Mouse (Mus musculus): Measurements from ENCODE around the gene 1700025F22Rik. TPM values are rescaled to one million over a fixed set of nuclear protein-coding genes. Genes with fewer than 3 reads are reported as not detected.
A peak's percentile ranks its signal among the peaks of the same experiment; 100 is the strongest.
"Not testable (repeated sequence)": the region's sequence is repeated elsewhere in the genome, so short reads cannot be mapped to it uniquely, and the experiment has no call there.

The 1700025F22Rik gene
- polyA plus RNA-seq (2015; fragmentation: Nextera tagmentation; extraction: Ambion mirVana) = not detected in 2 replicates

DNA sequence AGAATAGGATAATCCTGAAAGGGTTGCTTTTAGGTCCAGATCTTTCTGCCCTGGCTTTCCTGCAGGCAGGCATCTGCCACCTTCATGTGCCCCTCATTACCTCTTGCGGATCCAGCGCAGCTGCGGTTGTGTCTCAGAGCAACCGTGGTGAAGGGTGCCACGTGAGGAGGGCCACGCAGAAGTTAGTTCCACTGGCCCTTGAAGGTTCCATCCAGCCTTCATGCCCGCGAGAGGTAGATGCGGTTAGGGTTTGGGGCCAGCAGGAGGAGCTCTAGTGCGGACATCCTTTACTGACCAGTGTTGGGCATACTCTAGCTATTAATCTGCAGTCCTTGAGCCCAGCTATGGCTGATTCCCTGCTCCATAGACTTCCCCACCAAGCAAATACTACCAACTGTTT is at the start of gene 1700025F22Rik:
TSS of gene 1700025F22Rik (minus strand) at position 149 of the 400 bp plus-strand sequence.
- H3K9ac ChIP-seq (ENCODE audit: low read depth, low read length) = no peak within 1 kb of the TSS
- H3K27ac ChIP-seq = no peak within 1 kb of the TSS
- 46% methylated on average over 10 of the region's 10 CpGs for WGBS
- H3K36me3 ChIP-seq (ENCODE audit: insufficient read depth, low read length) = no peaks in the 10 kb centered on the region
- no peaks in the 10 kb centered on the region for H3K27me3 ChIP-seq (ENCODE audit: insufficient read depth, low read length)
- DNase-seq (ENCODE audit: low spot score) (no peak), ATAC-seq (replicated peaks; ENCODE audit: low FRiP score, low read depth) (no peak)
- TF ChIP-seq CTCF (IDR thresholded peaks at IDR 0.05; ENCODE audit: low read depth) = no peak
- H3K4me3 ChIP-seq (replicated peaks; ENCODE audit: low read depth, low read length) = no peak within 1 kb of the TSS
- H3K9me3 ChIP-seq (replicated peaks; ENCODE audit: low read length) = no peaks in the 10 kb centered on the region
- H3K4me1 ChIP-seq (replicated peaks; ENCODE audit: insufficient read depth, low read length) = no peaks in the 10 kb centered on the region
- H3K4me2 ChIP-seq (ENCODE audit: low read length) = no peak within 1 kb of the TSS

DNA sequence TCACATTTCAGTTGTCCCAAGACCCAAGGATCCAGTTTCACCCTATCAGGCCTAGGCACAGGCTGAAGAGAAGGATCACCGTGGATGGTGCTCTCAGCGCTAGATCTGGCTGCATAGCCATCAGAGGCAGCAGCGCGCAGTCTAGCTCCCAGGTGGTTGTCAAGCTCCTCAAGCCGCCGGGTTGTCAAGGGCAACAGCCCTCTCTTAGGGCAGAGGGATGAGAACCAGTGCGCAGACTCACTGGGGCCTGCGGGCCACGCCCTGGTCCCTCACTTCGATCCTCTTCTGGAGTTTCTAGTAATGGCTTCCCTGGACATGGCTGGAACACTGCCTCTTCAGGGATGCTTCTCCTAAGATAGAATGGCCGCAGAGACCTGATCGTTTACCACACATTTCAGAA is 31.4 kb upstream of the 1700025F22Rik start, which contains the start of gene Ms4a13:
TSS of gene Ms4a13 (minus strand) at position 192 of the 400 bp plus-strand sequence.
- no peak for TF ChIP-seq CTCF (IDR thresholded peaks at IDR 0.05; ENCODE audit: low read depth)
- Histone ChIP-seq H3K27me3 (ENCODE audit: insufficient read depth, low read length) (no peaks in the 10 kb centered on the region), H3K4me3 (replicated peaks; ENCODE audit: low read depth, low read length) (no peak within 1 kb of the TSS), H3K36me3 (ENCODE audit: insufficient read depth, low read length) (no peaks in the 10 kb centered on the region), H3K9ac (ENCODE audit: low read depth, low read length) (no peak within 1 kb of the TSS), H3K27ac (no peak within 1 kb of the TSS), H3K4me2 (ENCODE audit: low read length) (no peak within 1 kb of the TSS), H3K9me3 (replicated peaks; ENCODE audit: low read length) (no peaks in the 10 kb centered on the region), H3K4me1 (replicated peaks; ENCODE audit: insufficient read depth, low read length) (no peaks in the 10 kb centered on the region)
- WGBS = 59% methylated on average over 12 of the region's 12 CpGs
- no peak for ATAC-seq (replicated peaks; ENCODE audit: low FRiP score, low read depth)
- no peak for DNase-seq (ENCODE audit: low spot score)

DNA sequence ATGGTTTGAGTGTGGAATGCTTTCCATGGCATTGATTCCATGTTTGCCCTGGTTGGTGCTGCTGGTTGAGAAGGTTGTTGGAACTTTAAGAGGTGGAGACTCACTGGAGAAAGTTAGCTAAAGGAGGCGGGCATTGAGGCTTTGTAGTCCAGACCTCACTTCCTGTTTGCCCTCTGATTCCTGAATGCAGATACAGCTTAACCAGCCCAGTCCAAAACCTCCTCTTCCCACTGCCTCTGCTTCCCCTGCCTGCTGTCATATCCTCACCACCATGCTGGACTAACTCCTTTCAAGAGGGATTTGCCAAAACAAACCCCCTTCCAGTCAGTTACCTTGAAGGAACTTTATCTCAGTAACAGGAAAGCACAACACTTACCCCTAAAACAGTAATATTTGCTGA is 27.4 kb upstream of the 1700025F22Rik start:
- Histone ChIP-seq H3K9ac (ENCODE audit: low read depth, low read length) (no peak overlapping the region), H3K27ac (no peak overlapping the region), H3K27me3 (ENCODE audit: insufficient read depth, low read length) (no peaks in the 10 kb centered on the region), H3K4me3 (replicated peaks; ENCODE audit: low read depth, low read length) (no peak overlapping the region), H3K4me2 (ENCODE audit: low read length) (no peak overlapping the region), H3K4me1 (replicated peaks; ENCODE audit: insufficient read depth, low read length) (no peaks in the 10 kb centered on the region), H3K36me3 (ENCODE audit: insufficient read depth, low read length) (no peaks in the 10 kb centered on the region), H3K9me3 (replicated peaks; ENCODE audit: low read length) (no peaks in the 10 kb centered on the region)
- no peak for TF ChIP-seq CTCF (IDR thresholded peaks at IDR 0.05; ENCODE audit: low read depth)
- ATAC-seq (replicated peaks; ENCODE audit: low FRiP score, low read depth) (no peak), DNase-seq (ENCODE audit: low spot score) (no peak)
- WGBS = 47% methylated on average over 1 of the region's 1 CpGs

DNA sequence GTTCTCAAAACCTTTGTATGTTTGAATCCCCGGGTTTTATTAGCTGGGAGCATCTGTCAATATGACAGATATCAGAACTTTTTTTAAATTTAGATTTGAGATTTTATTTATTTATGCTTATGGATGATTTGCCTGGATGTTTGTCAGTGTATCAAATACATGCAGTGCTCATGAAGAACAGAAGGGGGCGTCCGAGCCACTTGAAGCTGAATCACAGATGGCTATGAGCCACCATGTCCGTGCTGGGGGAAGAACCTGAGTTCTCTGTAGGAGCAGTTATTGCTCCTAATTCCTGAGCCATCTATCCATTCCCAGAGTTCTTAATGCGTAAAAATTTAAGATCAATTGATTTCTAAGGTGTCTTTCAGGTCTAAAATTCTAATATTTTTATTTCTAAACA is 19.0 kb upstream of the 1700025F22Rik start:
- H3K4me1 ChIP-seq (replicated peaks; ENCODE audit: insufficient read depth, low read length) = no peaks in the 10 kb centered on the region
- no peak overlapping the region for H3K9ac ChIP-seq (ENCODE audit: low read depth, low read length)
- TF ChIP-seq CTCF (IDR thresholded peaks at IDR 0.05; ENCODE audit: low read depth) = peak; percentile 20
- no peak overlapping the region for H3K4me2 ChIP-seq (ENCODE audit: low read length)
- no peak overlapping the region for H3K27ac ChIP-seq
- DNase-seq (ENCODE audit: low spot score) (no peak), ATAC-seq (replicated peaks; ENCODE audit: low FRiP score, low read depth) (no peak)
- H3K9me3 ChIP-seq (replicated peaks; ENCODE audit: low read length) = no peaks in the 10 kb centered on the region
- 20% methylated on average over 5 of the region's 5 CpGs for WGBS
- H3K4me3 ChIP-seq (replicated peaks; ENCODE audit: low read depth, low read length) = no peak overlapping the region
- H3K27me3 ChIP-seq (ENCODE audit: insufficient read depth, low read length) = no peaks in the 10 kb centered on the region
- H3K36me3 ChIP-seq (ENCODE audit: insufficient read depth, low read length) = no peaks in the 10 kb centered on the region

DNA sequence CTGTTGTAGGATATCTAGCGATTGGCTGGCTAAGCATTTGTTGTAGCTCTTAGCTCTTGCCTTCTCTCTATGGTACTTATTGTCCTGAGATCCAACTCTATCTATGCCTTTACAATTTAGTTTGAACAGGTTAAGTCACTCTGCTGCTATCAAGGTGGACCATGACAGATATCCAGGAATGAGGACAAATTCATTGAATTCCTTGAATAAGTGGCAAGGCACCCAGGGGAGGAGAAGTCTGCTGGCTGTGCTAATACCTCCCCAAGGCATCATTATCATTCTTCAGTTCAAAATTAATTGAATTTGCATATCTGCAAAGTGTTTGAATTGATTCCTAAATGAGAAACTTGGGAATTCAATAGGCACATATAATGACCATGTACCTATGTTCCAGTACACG is 12.3 kb upstream of the 1700025F22Rik start:
- 65% methylated on average over 2 of the region's 2 CpGs for whole genome bisulfite sequencing
- no peak overlapping the region for H3K27ac ChIP-seq
- H3K4me2 ChIP-seq (ENCODE audit: low read length) = no peak overlapping the region
- no peak overlapping the region for H3K4me3 ChIP-seq (replicated peaks; ENCODE audit: low read depth, low read length)
- DNase-seq (ENCODE audit: low spot score) (no peak), ATAC-seq (replicated peaks; ENCODE audit: low FRiP score, low read depth) (no peak)
- no peaks in the 10 kb centered on the region for H3K36me3 ChIP-seq (ENCODE audit: insufficient read depth, low read length)
- no peaks in the 10 kb centered on the region for H3K9me3 ChIP-seq (replicated peaks; ENCODE audit: low read length)
- TF ChIP-seq CTCF (IDR thresholded peaks at IDR 0.05; ENCODE audit: low read depth) = no peak
- H3K27me3 ChIP-seq (ENCODE audit: insufficient read depth, low read length) = no peaks in the 10 kb centered on the region
- H3K9ac ChIP-seq (ENCODE audit: low read depth, low read length) = no peak overlapping the region
- H3K4me1 ChIP-seq (replicated peaks; ENCODE audit: insufficient read depth, low read length) = no peaks in the 10 kb centered on the region

DNA sequence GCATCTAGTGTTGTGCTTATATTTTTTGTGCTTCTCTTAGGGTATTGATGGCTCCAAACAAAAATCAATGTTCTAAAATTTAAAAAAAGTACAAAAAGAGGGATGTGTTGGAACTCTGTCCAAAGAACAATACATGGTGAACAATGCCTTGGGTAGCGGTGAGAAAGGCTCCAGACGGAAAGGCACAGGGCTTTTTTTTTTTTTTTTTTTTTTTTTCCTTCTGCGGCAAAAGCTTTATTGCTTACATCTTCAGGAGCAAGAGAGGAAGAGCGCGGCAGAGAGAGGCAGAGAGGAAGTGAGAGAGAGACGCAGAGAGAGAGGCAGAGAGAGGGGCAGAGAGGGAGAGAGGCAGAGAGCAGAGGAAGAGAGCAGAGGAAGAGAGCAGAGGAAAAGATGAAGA is 7.2 kb downstream of the 1700025F22Rik start:
- H3K4me1 ChIP-seq (replicated peaks; ENCODE audit: insufficient read depth, low read length); H3K4me2 ChIP-seq (ENCODE audit: low read length); DNase-seq (ENCODE audit: low spot score); ATAC-seq (replicated peaks; ENCODE audit: low FRiP score, low read depth); H3K4me3 ChIP-seq (replicated peaks; ENCODE audit: low read depth, low read length); H3K9ac ChIP-seq (ENCODE audit: low read depth, low read length); H3K27ac ChIP-seq; H3K27me3 ChIP-seq (ENCODE audit: insufficient read depth, low read length); H3K9me3 ChIP-seq (replicated peaks; ENCODE audit: low read length); H3K36me3 ChIP-seq (ENCODE audit: insufficient read depth, low read length): not testable (repeated sequence)
- 78% methylated on average over 5 of the region's 6 CpGs for WGBS

DNA sequence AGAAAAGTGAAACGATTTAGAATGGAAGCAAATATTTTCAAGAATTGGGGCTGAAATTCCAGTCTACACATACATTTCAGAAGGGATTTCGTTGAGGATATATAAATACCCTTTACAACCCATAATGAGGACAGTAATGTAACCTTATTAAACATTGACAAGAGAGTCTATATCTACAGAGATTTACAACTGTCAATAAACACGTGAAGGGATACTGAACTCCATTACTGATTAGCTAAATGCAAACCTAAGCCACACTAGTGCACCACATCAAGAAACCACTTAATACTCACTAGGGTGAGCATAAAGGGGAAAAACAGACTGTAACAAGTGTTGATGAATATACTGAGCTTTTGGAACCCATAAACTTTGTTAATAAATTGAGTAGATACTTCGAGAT is 29.8 kb downstream of the 1700025F22Rik start:
- no peak for TF ChIP-seq CTCF (IDR thresholded peaks at IDR 0.05; ENCODE audit: low read depth)
- Histone ChIP-seq H3K4me3 (replicated peaks; ENCODE audit: low read depth, low read length) (no peak overlapping the region), H3K27me3 (ENCODE audit: insufficient read depth, low read length) (no peaks in the 10 kb centered on the region), H3K36me3 (ENCODE audit: insufficient read depth, low read length) (no peaks in the 10 kb centered on the region), H3K4me2 (ENCODE audit: low read length) (no peak overlapping the region), H3K9me3 (replicated peaks; ENCODE audit: low read length) (no peaks in the 10 kb centered on the region), H3K4me1 (replicated peaks; ENCODE audit: insufficient read depth, low read length) (no peaks in the 10 kb centered on the region), H3K27ac (no peak overlapping the region), H3K9ac (ENCODE audit: low read depth, low read length) (no peak overlapping the region)
- DNase-seq (ENCODE audit: low spot score) = no peak
- WGBS = 67% methylated on average over 4 of the region's 4 CpGs
- ATAC-seq (replicated peaks; ENCODE audit: low FRiP score, low read depth) = no peak
